Mouse (Mus musculus) activated CD4-positive, CD25-positive, alpha-beta regulatory T cell, adult 4 months (primary cell): ENCODE measurements around the gene Ccdc171. TPM values are rescaled to one million over a fixed set of nuclear protein-coding genes. Genes with fewer than 3 reads are reported as not detected.
A peak's percentile ranks its signal among the peaks of the same experiment; 100 is the strongest.
"Not testable (repeated sequence)": the region's sequence is repeated elsewhere in the genome, so short reads cannot be mapped to it uniquely, and the experiment has no call there.

ENCODE experiments used
- ATAC-seq: one replicate; pipeline ENCODE4 v1.8.0; 2017
- polyA plus RNA-seq, 2 experiments: library from polyadenylated mRNA; unstranded; fragments of 100-300 nt; shearing (Covaris generic); gene quantifications; one replicate each; pipeline ENCODE4 v1.2.1; 2017

Ccdc171 gene
- polyA plus RNA-seq, 2 experiments from 2014 or later, result 10.7 to 13.4 TPM

DNA sequence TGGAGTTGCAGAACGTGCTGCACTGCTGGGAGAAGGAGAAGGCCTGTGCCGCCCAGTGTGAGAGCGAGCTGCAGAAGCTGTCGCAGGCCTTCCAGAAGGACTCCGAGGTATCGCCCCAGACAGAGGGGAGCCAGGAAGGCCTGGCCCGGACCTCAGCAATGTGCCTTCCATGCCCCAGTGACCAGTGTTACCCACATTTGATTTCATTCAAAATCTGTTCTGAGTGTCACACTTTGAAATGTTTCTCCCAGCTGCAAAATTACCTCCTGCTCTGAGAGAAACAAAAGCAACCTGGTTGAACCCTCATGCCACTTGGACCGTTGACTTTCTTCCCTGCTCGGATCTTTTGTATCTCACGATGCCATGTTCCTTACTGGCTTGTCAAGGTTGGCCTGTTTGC is 133.1 kb downstream of the Ccdc171 start:
- no peak for ATAC-seq

DNA sequence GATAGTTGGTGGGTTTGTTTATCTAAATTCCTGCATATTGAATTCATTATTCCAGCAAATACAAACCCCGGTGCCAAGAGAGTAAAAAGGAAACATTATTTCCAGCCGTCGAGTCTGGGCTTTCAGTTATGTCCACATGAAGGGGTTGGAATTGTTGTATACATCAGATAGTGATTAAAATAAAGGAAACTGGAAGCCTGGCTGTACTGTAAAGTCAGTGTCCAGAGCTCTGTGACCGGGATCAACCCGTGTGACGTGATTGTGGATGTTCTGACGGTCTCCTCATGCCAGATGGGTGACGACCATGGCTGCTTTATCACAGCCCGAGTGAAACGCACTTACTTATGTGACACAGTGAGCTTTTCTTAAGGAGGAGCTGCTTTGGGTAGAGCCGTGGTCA is 134.1 kb downstream of the Ccdc171 start:
- no peak for ATAC-seq

DNA sequence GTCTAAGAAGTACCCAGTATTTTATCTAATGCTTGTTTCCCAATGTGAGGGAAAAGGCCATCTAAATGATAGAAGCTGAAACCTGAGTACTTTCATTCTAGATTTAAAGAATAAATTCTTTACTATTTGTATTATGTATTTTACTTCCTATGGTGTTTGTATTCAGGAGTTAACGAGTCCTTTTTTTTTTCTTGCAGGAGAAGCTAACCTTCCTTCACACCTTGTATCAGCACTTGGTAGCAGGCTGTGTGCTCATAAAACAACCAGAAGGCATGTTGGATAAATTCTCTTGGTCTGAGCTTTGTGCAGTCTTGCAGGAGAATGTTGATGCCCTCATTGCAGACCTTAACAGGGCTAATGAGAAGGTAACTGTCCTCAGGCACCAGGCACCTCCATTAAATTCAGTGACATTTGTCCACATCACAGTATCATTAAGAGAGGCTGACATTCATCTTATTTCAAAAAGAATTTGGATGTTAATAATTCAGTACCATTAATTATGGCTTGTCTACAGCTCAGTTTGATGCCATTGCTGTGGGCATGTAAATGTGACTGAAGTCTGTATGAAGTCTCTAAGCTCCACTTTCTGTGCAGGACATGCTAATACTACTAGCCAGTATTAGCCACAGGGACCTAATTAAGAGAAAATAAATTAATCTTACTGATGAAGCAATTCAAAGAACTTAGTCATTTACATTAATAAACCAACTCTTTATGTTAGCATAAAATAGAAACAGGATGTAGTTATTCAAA is 136.3 kb downstream of the Ccdc171 start:
- no peak for ATAC-seq

DNA sequence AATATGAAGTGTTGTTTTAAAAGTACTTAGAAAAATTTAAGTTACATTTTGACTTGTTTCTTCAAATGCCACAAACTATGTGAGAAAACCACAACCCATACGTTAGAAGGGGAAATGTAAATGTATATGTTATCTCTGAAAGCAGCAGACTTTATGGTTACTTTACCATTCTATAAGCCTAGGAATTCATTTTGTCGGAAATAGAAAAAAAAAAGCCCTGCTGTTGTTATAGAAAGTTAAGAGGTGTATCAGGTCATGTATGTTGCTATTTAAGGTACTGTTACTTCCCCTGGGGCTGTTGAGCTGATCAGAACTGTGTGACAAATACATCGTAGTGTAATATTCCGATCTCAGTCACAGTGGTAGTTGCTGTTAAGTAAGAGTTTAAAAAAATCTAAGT is 137.0 kb downstream of the Ccdc171 start:
- no peak for ATAC-seq

DNA sequence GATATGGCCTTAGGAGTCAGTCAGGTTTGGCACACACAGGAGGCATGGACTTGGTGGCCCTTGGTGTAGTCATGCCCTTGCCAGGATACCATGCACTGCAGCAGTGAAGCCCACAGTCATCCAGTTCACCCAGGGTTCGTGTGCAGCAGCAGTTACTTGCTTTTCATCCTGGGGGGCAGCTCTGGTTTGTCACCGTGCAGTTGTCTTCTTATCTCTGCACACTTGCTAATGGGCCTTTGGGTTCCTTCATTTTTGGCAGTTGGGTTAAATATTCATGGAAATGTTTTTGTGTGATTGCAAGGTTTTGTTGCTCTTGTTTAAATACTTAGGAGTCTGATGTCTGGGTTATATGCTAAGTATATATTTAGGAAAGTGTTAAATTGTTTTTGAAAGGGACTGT is 144.2 kb downstream of the Ccdc171 start:
- ATAC-seq, result no peak

DNA sequence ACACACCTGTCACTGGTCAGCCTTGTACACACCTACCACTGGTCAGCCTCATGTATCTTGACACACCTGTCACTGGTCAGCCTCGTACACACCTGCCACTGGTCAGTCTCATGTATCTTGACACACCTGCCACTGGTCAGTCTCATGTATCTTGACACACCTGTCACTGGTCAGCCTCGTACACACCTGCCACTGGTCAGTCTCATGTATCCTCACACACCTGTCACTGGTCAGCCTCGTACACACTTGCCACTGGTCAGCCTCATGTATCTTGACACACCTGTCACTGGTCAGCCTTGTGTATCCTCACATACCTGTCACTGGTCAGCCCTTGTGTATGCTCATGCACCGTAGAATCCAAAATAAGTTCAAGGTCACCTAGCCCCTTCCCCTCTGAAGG is 150.0 kb downstream of the Ccdc171 start:
- ATAC-seq, result not testable (repeated sequence)

DNA sequence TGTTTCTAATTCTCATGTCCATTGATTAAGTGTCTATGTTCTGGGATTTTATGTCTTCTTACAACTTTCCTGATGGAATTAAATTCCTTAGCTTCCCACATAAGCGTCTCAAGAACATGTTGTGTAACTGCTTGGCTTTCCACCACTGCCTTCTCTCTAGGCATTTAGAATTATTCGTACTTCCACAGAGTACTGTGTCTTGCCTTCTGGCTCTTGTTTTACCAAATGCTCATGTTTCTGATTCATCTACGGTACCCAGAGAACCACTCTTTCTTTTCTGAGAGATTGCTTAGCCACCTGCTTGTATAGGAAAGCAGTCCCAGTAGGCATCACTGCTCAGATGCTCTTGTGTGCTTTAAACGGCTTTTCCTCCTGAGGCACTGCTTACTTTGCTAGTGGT is 151.1 kb downstream of the Ccdc171 start:
- no peak for ATAC-seq

DNA sequence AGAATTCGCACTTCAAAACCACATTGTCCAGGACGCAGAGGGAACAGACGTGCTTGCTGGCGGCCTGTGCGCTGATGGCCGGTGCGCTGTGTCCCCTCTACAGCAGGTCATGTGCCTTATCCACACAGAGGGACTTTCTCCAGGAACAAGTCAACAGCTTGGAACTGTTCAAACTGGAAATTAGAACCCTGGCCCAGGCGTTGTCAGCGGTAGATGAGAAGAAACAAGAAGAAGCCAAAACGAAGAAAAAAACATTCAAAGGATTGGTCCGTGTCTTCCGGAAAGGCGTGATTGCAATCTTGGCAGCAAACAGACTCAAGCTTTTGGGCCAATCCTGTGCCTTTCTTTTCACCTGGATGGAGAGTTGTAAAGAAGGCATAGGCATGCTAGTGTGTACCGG is 155.7 kb downstream of the Ccdc171 start:
- no peak for ATAC-seq

DNA sequence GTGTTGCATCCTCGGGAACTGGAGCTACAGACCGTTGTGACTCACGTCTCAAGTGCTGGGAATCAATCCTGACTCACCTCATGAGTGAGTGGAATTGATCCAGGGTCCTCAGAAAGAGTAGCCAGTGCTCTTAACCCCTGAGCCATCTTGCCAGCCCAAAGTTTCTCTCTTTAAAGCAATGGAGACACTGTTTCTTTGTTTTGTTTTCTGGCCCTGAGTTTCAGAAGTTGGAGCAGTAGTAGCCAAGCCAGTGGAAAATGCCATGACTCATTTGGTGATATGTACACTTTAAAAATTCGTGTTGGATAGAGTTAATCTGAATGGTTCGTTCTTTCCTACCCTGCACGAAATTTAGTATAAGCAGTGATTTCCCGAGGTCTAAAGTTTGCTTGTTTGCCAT is 157.5 kb downstream of the Ccdc171 start:
- ATAC-seq, result no peak

DNA sequence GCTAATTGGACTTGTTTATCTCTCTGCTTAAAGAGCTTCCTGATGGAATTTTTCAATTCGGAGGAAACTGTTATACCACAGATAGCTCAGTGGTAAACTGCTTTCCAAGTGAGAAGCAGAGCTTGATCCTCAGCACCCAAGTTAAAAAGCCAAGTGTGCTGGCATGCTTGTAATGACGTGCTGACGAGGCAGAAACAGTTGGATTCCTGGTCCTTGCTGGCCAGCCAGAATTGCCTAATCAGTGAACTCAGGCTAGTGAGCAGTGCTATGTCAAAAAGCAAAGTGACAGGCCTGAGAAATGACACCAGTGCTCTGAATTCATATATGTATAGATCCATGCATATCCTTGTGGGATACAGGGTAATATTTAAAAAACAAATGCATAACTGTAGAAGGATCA is 174.8 kb downstream of the Ccdc171 start:
- ATAC-seq, result no peak

DNA sequence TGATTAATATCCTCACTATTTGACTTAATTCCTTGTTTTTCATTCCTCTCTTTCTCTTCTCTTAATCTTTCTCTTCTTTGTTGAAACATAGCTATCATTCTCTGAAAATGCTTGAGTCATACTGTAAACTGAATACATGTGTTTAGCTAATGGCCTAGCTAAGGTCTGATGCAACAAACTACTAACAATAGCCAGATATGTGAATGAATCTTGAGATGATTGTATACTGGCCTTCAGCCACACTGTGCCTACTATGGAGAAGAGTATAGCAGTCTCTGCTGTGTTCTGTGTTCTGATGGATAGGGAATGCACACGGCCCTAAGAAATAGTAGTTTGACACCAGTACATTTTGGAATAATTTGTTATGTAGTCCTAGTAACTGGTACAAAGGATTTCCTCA is 191.7 kb downstream of the Ccdc171 start:
- ATAC-seq, result no peak

DNA sequence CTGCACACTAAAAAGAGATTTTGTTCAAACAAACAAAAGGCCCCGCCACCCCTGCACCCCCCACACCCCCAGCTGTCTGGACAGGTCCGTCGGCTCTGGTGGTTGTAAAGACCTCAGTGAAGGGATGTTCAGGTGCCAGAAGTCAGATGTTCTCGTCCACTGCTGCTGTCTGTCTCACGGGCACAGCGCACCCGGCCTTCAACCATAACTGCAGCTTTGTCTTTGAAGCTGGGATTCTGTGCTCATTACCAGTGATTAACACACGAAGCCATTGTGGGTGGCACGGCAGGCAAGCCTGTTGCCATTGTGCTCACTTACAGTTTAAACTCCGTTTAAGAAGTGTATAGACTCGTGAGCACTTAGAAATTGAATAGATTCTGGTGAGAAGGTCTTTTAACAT is 194.5 kb downstream of the Ccdc171 start:
- ATAC-seq, result no peak

DNA sequence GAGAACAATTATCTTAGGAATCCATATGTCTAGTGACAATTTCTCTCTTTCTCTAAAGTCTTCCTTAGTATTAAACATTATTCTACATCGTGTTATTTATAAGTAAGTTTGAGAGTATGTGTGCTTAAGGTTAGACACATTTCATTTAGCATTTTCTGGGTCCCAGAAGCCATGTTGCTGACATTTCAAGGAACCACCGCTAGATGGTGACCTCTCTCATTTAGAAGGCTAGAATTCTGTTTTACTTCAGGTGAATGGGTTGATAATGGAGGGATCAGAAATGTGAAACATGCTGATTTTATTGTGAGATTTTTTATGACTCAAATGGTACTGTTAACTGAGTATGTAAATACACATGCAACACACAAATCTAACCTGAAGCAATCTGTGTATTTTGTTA is 199.8 kb downstream of the Ccdc171 start:
- ATAC-seq, result no peak

DNA sequence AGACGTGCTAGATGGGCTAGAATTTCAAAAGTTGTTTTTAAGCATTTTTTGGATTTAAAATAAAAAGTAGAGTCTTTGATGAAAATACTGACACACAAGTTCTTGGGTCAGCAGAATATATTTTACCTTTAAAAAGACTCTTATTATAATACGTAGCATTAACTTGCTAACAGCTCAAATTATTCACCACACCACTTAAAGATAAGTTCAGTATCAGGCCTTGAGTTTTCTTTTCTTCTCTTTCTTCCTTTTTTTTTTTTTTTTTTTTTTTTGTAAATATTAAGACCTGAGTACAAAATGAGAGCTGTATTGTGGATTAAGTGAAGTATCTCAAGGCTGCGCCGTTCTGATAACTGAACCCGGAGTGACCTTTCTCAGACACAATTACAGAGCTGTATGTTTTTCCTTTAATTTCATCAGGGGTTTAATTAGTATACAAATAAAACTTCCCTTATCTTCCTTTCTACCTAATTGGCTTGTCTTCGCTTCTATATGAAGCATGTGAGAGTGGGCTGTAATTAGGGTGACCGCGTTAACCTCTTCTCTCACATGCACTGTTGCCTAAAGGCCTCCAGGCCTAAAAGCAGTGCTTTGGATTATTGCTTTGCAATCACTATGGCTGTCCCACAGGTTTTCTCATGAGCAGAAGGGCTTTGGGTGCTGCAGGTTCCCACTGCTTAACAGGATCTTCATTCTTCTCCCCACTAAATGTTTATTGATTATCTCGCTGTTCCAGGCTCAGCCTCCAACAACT is 214.0 kb downstream of the Ccdc171 start:
- ATAC-seq, result no peak

DNA sequence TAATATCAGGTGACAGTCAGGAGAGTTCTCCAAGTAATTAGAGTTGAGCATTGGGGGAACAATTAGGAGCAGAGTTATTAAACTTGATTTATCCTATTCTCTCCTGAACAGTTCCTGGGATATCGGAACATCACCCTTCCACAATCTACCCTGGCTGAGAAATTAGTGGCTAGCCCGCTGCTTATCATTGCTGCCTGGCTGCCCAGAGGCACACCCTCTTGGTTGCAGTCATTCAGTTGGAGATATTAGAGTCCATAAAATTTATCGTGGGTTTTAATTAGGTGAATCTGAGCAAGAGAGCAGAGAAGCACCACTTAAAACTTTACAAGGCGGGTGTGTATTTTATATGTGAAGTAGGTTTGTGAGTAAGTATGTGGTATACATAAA is 214.5 kb downstream of the Ccdc171 start:
- ATAC-seq, result no peak

DNA sequence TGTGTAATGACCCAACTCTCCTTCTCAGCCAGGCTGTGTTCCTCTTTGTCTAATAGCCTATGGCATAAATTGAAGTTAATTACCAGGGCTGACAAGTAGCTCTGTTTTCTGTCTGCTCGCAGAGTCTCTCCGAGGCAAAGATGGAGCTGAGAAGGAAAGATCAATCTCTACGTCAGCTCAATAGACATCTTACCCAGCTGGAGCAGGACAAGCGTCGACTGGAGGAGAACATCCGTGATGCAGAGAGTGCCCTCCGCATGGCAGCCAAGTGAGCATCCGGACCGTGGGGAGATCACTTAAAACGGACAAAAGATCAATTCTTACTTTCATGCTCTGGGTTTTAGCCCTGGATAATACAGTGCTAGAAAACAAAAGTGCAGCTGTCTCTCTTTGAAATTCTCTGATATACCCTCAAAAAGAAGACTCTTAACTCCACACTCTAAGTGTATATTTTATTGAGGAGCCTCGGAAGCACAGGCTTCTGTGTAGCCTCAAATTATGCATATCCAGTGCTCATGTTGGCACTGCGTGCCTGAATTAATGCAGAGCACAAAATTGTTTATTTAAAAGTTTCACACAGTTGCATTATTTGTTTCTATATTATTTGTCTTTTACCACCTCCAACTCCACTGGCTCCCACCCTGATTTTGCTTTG is 217.6 kb downstream of the Ccdc171 start:
- ATAC-seq, result no peak

DNA sequence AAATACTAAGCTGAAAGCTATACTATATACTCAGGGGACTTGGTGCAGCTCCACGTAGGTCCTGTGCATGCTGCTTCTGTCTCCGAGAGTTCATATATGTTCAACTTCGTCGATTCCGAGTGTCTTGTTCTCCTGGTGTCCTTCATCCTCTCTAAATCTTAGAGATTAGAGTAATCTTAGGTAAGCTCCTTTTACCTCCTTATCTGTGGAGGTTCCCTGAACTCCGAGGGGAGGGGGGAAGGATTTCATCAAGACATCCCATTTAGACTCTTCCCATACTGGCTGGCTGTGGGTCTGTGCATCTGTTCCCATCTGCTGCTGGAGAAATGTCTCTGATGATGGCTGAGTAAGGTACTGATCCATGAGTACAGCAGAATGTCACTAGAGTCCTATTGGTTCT is 249.8 kb downstream of the Ccdc171 start:
- no peak for ATAC-seq

DNA sequence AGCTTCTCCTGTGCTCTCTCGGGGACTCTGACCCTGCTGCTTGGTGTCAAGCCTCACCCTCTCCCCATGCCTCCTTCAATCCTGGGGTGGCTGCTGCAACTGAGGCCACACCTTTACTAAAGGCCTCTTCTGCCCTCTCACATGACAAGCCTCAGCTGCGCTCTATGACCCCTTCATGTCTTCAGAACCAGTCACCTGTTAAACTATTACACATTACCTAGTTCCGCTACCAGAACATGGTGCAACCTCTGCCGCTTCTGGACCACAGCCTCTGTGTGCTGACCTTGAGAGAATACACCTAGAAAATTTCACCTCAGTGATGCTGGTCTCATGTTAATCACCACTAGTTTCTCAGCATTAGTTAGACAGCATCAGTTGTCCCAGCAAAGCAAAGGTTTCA is 254.7 kb downstream of the Ccdc171 start:
- no peak for ATAC-seq

DNA sequence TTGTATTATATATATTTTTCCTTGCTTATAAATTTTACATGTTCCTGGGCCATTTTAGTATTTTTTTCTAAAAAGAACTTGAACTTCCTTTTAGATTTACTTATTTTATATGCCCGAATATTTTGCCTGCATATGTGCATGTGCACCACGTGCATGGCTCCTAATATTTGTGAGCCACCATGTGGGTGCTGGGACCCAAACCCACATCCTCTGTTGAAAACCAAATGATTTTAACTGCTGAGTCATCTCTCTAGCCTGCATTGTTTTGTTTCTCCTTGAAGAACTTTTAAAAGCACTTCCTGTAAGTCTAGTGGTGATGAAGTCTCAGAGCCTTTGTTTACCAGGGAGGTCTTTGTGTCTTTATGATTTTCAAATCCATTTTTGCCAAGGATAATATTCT is 259.8 kb downstream of the Ccdc171 start:
- peak; percentile 32 for ATAC-seq

DNA sequence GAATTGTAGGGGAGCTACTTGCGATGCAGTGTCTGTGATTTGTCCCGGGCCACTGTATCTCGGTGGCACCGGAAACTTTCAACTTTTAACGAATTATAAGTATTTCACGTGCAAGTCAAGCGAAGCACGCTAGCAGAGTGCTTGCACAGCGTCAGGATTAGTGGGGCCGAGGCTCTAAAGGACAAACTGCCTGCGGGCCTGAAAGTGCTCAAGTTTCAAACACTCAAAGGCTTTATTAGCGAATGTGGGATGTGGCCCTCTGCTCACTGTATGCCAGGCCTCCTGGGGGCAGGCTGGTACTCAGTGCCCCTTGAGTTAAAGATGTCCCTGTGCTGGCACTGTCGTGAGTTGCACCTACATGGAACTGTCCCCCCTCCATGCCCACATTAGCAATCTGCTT is 266.5 kb downstream of the Ccdc171 start:
- ATAC-seq, result no peak

DNA sequence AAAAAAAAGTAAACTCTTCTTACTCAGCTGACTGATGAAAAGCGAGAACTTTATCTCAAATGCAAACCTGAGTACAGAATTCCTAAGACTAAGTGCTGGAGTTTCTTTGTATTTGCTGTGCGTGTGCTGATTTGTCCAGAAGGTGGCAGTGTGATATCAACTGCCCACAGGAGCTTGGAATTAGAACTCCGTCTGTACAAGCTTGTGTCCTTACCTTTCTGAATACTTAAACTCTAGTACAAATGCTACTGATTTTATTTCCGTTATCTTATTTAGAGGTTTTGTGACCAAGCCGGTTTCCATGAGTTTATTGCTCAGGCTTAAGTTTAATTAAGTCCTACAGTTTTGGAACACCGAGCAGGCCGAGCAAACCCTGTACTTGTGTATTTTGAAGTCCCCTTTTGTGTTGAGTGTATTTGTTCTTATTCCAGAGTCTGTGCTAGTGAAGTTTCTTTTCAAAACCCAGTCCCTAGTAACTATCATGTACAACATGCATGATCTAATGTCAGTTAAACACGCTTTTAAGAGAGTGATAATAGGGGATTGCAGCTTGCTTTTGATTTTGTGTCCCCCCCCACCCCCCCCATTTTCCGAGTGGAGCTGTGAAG is 269.1 kb downstream of the Ccdc171 start:
- no peak for ATAC-seq

DNA sequence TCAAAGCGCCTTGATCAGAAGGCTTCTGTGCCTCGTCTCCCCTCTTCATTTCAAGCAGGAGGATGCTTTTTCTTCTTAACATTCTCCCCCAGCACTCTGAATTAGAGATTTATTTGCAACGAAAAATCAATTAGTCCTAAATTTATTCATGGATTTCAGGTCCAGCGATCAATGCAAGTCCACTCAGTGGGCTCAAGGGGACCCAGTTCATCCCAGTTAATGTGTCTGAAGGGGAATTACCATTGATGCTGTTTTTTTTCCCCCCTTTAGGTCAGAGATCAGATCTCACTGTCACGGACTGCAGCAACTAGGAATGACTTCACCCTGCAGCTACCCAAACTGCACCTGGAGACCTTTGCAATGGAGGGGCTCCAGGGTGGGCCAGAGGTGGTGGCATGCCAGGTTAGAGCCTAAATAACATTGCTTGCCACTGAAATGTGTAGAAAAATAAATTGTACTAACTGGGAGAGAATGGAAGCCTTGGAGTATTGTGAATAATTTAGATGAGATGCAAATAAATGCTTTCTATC is 269.6 kb downstream of the Ccdc171 start:
- no peak for ATAC-seq

DNA sequence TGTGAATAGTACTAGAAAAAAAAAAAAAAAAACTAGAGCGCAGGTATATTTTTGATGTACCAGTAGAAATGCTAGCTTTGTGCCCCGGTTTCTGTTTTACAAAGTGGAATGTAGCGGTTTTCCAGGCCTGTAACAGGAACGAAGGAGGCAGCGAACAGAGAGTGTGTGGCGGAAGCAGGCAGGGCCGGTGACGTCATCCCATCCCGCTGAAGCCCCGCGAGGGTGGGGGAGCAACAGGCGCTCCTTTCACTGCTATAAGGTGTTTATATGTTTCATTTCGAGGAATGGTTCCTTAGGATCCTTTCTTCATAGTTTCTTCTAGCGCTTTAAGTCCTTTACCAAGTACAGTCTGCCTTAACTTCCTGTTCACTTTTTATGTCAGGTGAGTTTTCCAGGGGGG is 272.6 kb downstream of the Ccdc171 start:
- no peak for ATAC-seq
